Mouse (Mus musculus) liver, embryonic 14.5 days (tissue): ENCODE measurements around the gene H2-Eb1. TPM values are rescaled to one million over a fixed set of nuclear protein-coding genes. Genes with fewer than 3 reads are reported as not detected.

Source experiments
- ATAC-seq: fragments of 200-750 bp; cut with Nextera tagmentation; 2 replicates; pipeline ENCODE4 v1.8.0; 2017; ENCODE audit warnings: moderate number of reproducible peaks, mild to moderate bottlenecking, moderate library complexity; ENCODE audit not compliant: insufficient read depth
- DNase-seq, 3 experiments: peaks; one replicate each; pipeline ENCODE4 v3.0.0-alpha.2; 2012 to 2013; ENCODE audit warnings: low read depth in 3 of 3, low spot score in 3 of 3
- H3K27ac ChIP-seq: fragments of 300-500 bp; sonication (generic); 2 replicates; pipeline ENCODE4 v1.5.1; 2014; ENCODE audit warnings: moderate library complexity, mild to moderate bottlenecking, control low read depth, inconsistent platforms
- H3K27me3 ChIP-seq: fragments of 300-500 bp; sonication (generic); 2 replicates; pipeline ENCODE4 v1.6.1; 2014; ENCODE audit warnings: mild to moderate bottlenecking, low read length, moderate library complexity; ENCODE audit not compliant: control insufficient read depth, insufficient read depth
- H3K36me3 ChIP-seq: fragments of 300-500 bp; sonication (generic); replicated peaks from 2 replicates; pipeline ENCODE4 v1.6.1; 2014; ENCODE audit warnings: low read depth; ENCODE audit not compliant: control insufficient read depth, insufficient read depth
- H3K4me1 ChIP-seq, 2 experiments: fragments of 200-500 bp in 1 of 2; fragments of 300-500 bp in 1 of 2; sonication (generic) in 1 of 2; replicated peaks; 2 replicates each; pipeline ENCODE4 v1.6.1; 2012 to 2014; ENCODE audit warnings: antibody characterized with exemption in 1 of 2, inconsistent platforms in 1 of 2, low read length in 1 of 2; ENCODE audit not compliant: control insufficient read depth in 2 of 2, insufficient read depth in 2 of 2
- H3K4me2 ChIP-seq: fragments of 300-500 bp; sonication (generic); 2 replicates; pipeline ENCODE4 v1.6.1; 2014; ENCODE audit warnings: low read depth, mild to moderate bottlenecking, control low read depth, moderate library complexity
- H3K4me3 ChIP-seq, 2 experiments: fragments of 200-500 bp in 1 of 2; fragments of 300-500 bp in 1 of 2; sonication (generic) in 1 of 2; 2 replicates each; pipeline ENCODE4 v1.5.1; 2012 to 2014; ENCODE audit warnings: low read depth in 2 of 2, low read length in 2 of 2, mild to moderate bottlenecking in 2 of 2, control low read depth in 1 of 2, inconsistent platforms in 1 of 2, moderate library complexity in 1 of 2; ENCODE audit not compliant: insufficient read depth in 1 of 2
- H3K9ac ChIP-seq: fragments of 300-500 bp; sonication (generic); replicated peaks from 2 replicates; pipeline ENCODE4 v1.6.1; 2014; ENCODE audit warnings: mild to moderate bottlenecking, control low read depth, moderate library complexity
- H3K9me3 ChIP-seq: fragments of 300-500 bp; sonication (generic); 2 replicates; pipeline ENCODE4 v1.6.1; 2016; ENCODE audit warnings: low read length, mixed read lengths; ENCODE audit not compliant: control insufficient read depth
- CTCF ChIP-seq: IDR thresholded peaks from 2 replicates; pipeline ENCODE4 v1.5.1; 2016; ENCODE audit warnings: antibody characterized with exemption, low read depth, control low read depth
- EP300 ChIP-seq: IDR thresholded peaks from 2 replicates; pipeline ENCODE4 v1.6.1; 2016; ENCODE audit warnings: antibody characterized with exemption, low read depth
- WGBS: fragments of 180-500 bp; shearing (Covaris S2); extraction: QIAGEN DNeasy Blood & Tissue Kit; methylation state at CpG from one replicate; pipeline ENCODE4 v1.1.7; 2014; ENCODE audit not compliant: insufficient replicate concordance; 5-methylcytosine and 5-hydroxymethylcytosine counted together
- polyA plus RNA-seq, 2 experiments: library from polyadenylated mRNA; depleted of rRNA in 1 of 2; stranded (reverse) in 1 of 2; unstranded in 1 of 2; fragments of >200 nt; fragmentation: Nextera tagmentation in 1 of 2; extraction: Ambion mirVana in 1 of 2; gene quantifications; 2 replicates each; pipeline versions ENCODE4 v1.2.1 to v1.2.3; 2012 to 2014

The H2-Eb1 gene
- polyA plus RNA-seq, 2 experiments = 0.65 to 0.80 TPM

GRCm38 (mm10) chr17:34365031-34365430, 59.4 kb downstream of the H2-Eb1 start:
- TF ChIP-seq CTCF (no peak), EP300 (no peak)
- no peak overlapping the region for H3K4me3 ChIP-seq
- WGBS = 56% methylated on average over 10 of the region's 10 CpGs
- no peak for ATAC-seq
- H3K4me2 ChIP-seq = no peak overlapping the region
- H3K27ac ChIP-seq = no peak overlapping the region
- DNase-seq = no peak
- H3K36me3 ChIP-seq = no peaks in the 10 kb centered on the region
- no peaks in the 10 kb centered on the region for H3K27me3 ChIP-seq
- H3K9ac ChIP-seq = no peak overlapping the region
- no peaks in the 10 kb centered on the region for H3K9me3 ChIP-seq
- no peaks in the 10 kb centered on the region; a peak in 1 of 4 replicates for H3K4me1 ChIP-seq

Other genes with a start within 250 kb of the H2-Eb1 start
- gene H2-Oa, start 213.5 kb upstream of the H2-Eb1 start, polyA plus RNA-seq (2012; rRNA removed) = 0.45 and 0.51 TPM in 2 replicates
- gene H2-Oa, start 213.5 kb upstream of the H2-Eb1 start, polyA plus RNA-seq (2014; fragmentation: Nextera tagmentation; extraction: Ambion mirVana) = 0.29 and 0.51 TPM in 2 replicates
- 2.5 and 3.1 TPM in 2 replicates for gene H2-DMa, start 186.3 kb upstream of the H2-Eb1 start, polyA plus RNA-seq (2012; rRNA removed)
- 4.4 and 5.5 TPM in 2 replicates for gene H2-DMa, start 186.3 kb upstream of the H2-Eb1 start, polyA plus RNA-seq (2014; fragmentation: Nextera tagmentation; extraction: Ambion mirVana)
- gene Brd2, start 183.2 kb upstream of the H2-Eb1 start, polyA plus RNA-seq (2012; rRNA removed) = 46.8 and 48.7 TPM in 2 replicates
- 28.8 and 37.5 TPM in 2 replicates for gene Brd2, start 183.2 kb upstream of the H2-Eb1 start, polyA plus RNA-seq (2014; fragmentation: Nextera tagmentation; extraction: Ambion mirVana)
- 0.40 and 0.58 TPM in 2 replicates for gene H2-DMb2, start 162.6 kb upstream of the H2-Eb1 start, polyA plus RNA-seq (2012; rRNA removed)
- gene H2-DMb2, start 162.6 kb upstream of the H2-Eb1 start, polyA plus RNA-seq (2014; fragmentation: Nextera tagmentation; extraction: Ambion mirVana) = 0.13 and 0.33 TPM in 2 replicates
- 1.2 TPM in 2 replicates for gene H2-DMb1, start 152.8 kb upstream of the H2-Eb1 start, polyA plus RNA-seq (2012; rRNA removed)
- gene H2-DMb1, start 152.8 kb upstream of the H2-Eb1 start, polyA plus RNA-seq (2014; fragmentation: Nextera tagmentation; extraction: Ambion mirVana) = 0.79 and 0.86 TPM in 2 replicates
- gene Tap1, start 118.3 kb upstream of the H2-Eb1 start, polyA plus RNA-seq (2012; rRNA removed) = 1.9 TPM in 2 replicates
- 2.0 and 2.5 TPM in 2 replicates for gene Tap1, start 118.3 kb upstream of the H2-Eb1 start, polyA plus RNA-seq (2014; fragmentation: Nextera tagmentation; extraction: Ambion mirVana)
- gene Psmb9, start 118.1 kb upstream of the H2-Eb1 start, polyA plus RNA-seq (2012; rRNA removed) = 3.8 and 5.8 TPM in 2 replicates
- 6.0 and 7.5 TPM in 2 replicates for gene Psmb9, start 118.1 kb upstream of the H2-Eb1 start, polyA plus RNA-seq (2014; fragmentation: Nextera tagmentation; extraction: Ambion mirVana)
- 9.5 and 11.8 TPM in 2 replicates for gene Psmb8, start 108.1 kb upstream of the H2-Eb1 start, polyA plus RNA-seq (2012; rRNA removed)
- 18.8 and 21.7 TPM in 2 replicates for gene Psmb8, start 108.1 kb upstream of the H2-Eb1 start, polyA plus RNA-seq (2014; fragmentation: Nextera tagmentation; extraction: Ambion mirVana)
- gene Tap2, start 102.3 kb upstream of the H2-Eb1 start, polyA plus RNA-seq (2012; rRNA removed) = 2.1 and 2.9 TPM in 2 replicates
- gene Tap2, start 102.3 kb upstream of the H2-Eb1 start, polyA plus RNA-seq (2014; fragmentation: Nextera tagmentation; extraction: Ambion mirVana) = 3.1 and 4.9 TPM in 2 replicates
- 0.13 and 0.20 TPM in 2 replicates for gene H2-Ob, start 67.0 kb upstream of the H2-Eb1 start, polyA plus RNA-seq (2012; rRNA removed)
- gene H2-Ob, start 67.0 kb upstream of the H2-Eb1 start, polyA plus RNA-seq (2014; fragmentation: Nextera tagmentation; extraction: Ambion mirVana) = 0.13 and 0.17 TPM in 2 replicates
- 2.0 and 2.3 TPM in 2 replicates for gene H2-Ab1, start 48.2 kb upstream of the H2-Eb1 start, polyA plus RNA-seq (2012; rRNA removed)
- gene H2-Ab1, start 48.2 kb upstream of the H2-Eb1 start, polyA plus RNA-seq (2014; fragmentation: Nextera tagmentation; extraction: Ambion mirVana) = 3.2 and 3.3 TPM in 2 replicates
- gene H2-Aa, start 18.0 kb upstream of the H2-Eb1 start, polyA plus RNA-seq (2012; rRNA removed) = 1.1 and 1.5 TPM in 2 replicates
- 1.8 and 2.5 TPM in 2 replicates for gene H2-Aa, start 18.0 kb upstream of the H2-Eb1 start, polyA plus RNA-seq (2014; fragmentation: Nextera tagmentation; extraction: Ambion mirVana)
- 0.01 TPM in 1 of 2 replicates, not detected in the other for gene H2-Eb2, start 19.8 kb downstream of the H2-Eb1 start, polyA plus RNA-seq (2012; rRNA removed)
- not detected in 2 replicates for gene H2-Eb2, start 19.8 kb downstream of the H2-Eb1 start, polyA plus RNA-seq (2014; fragmentation: Nextera tagmentation; extraction: Ambion mirVana)
- 0.01 and 0.03 TPM in 2 replicates for gene Btnl2, start 49.0 kb downstream of the H2-Eb1 start, polyA plus RNA-seq (2012; rRNA removed)
- not detected in 2 replicates for gene Btnl2, start 49.0 kb downstream of the H2-Eb1 start, polyA plus RNA-seq (2014; fragmentation: Nextera tagmentation; extraction: Ambion mirVana)
- gene Btnl1, start 71.3 kb downstream of the H2-Eb1 start, polyA plus RNA-seq (2012; rRNA removed) = not detected in 2 replicates
- not detected in 2 replicates for gene Btnl1, start 71.3 kb downstream of the H2-Eb1 start, polyA plus RNA-seq (2014; fragmentation: Nextera tagmentation; extraction: Ambion mirVana)
- 0.03 and 0.17 TPM in 2 replicates for gene BC051142, start 93.0 kb downstream of the H2-Eb1 start, polyA plus RNA-seq (2012; rRNA removed)
- gene BC051142, start 93.0 kb downstream of the H2-Eb1 start, polyA plus RNA-seq (2014; fragmentation: Nextera tagmentation; extraction: Ambion mirVana) = 0.08 and 0.66 TPM in 2 replicates
- not detected in 2 replicates for gene Btnl4, start 171.5 kb downstream of the H2-Eb1 start, polyA plus RNA-seq (2012; rRNA removed)
- gene Btnl4, start 171.5 kb downstream of the H2-Eb1 start, polyA plus RNA-seq (2014; fragmentation: Nextera tagmentation; extraction: Ambion mirVana) = not detected in 2 replicates
- gene Btnl6, start 211.5 kb downstream of the H2-Eb1 start, polyA plus RNA-seq (2012; rRNA removed) = not detected in 2 replicates
- not detected in 2 replicates for gene Btnl6, start 211.5 kb downstream of the H2-Eb1 start, polyA plus RNA-seq (2014; fragmentation: Nextera tagmentation; extraction: Ambion mirVana)